Mouse (Mus musculus) intestine, embryonic 14.5 days (tissue): ENCODE results near the gene Wfdc2. TPM values are rescaled to one million over a fixed set of nuclear protein-coding genes. Genes with fewer than 3 reads are reported as not detected.

ENCODE experiments used
- ATAC-seq: fragments of 200-750 bp; cut with Nextera tagmentation; replicated peaks from 2 replicates; pipeline ENCODE4 v1.8.0; 2017; ENCODE audit warnings: low read depth, moderate number of reproducible peaks, moderate TSS enrichment, moderate library complexity; ENCODE audit not compliant: low FRiP score, low TSS enrichment
- DNase-seq: peaks from one replicate; pipeline ENCODE4 v3.0.0-alpha.2; 2018; ENCODE audit warnings: low spot score
- H3K27ac ChIP-seq: fragments of 300-500 bp; sonication (generic); 2 replicates; pipeline ENCODE4 v1.5.1; 2014; ENCODE audit warnings: low read depth, mild to moderate bottlenecking, control low read depth
- H3K27me3 ChIP-seq: fragments of 300-500 bp; sonication (generic); replicated peaks from 2 replicates; pipeline ENCODE4 v1.6.1; 2014; ENCODE audit warnings: low read length, control low read depth; ENCODE audit not compliant: control insufficient read depth, insufficient read depth
- H3K36me3 ChIP-seq: fragments of 300-500 bp; sonication (generic); 2 replicates; pipeline ENCODE4 v1.6.1; 2014; ENCODE audit warnings: low read length, control low read depth; ENCODE audit not compliant: control insufficient read depth, insufficient read depth
- H3K4me1 ChIP-seq: fragments of 300-500 bp; sonication (generic); replicated peaks from 2 replicates; pipeline ENCODE4 v1.6.1; 2014; ENCODE audit warnings: low read length, control low read depth, mixed read lengths; ENCODE audit not compliant: control insufficient read depth, insufficient read depth
- H3K4me2 ChIP-seq: fragments of 300-500 bp; sonication (generic); 2 replicates; pipeline ENCODE4 v1.6.1; 2014; ENCODE audit warnings: low read length
- H3K4me3 ChIP-seq: fragments of 300-500 bp; sonication (generic); 2 replicates; pipeline ENCODE4 v1.5.1; 2014; ENCODE audit warnings: low read depth, low read length, control low read depth, mixed read lengths
- H3K9ac ChIP-seq: fragments of 300-500 bp; sonication (generic); 2 replicates; pipeline ENCODE4 v1.6.1; 2014; ENCODE audit warnings: mild to moderate bottlenecking, low read length
- H3K9me3 ChIP-seq: fragments of 300-500 bp; sonication (generic); 2 replicates; pipeline ENCODE4 v1.6.1; 2016; ENCODE audit warnings: low read length, control low read depth; ENCODE audit not compliant: control insufficient read depth
- WGBS: fragments of 180-500 bp; shearing (Covaris S2); extraction: QIAGEN DNeasy Blood & Tissue Kit; methylation state at CpG from one replicate; pipeline ENCODE4 v1.1.7; 2014; 5-methylcytosine and 5-hydroxymethylcytosine counted together
- polyA plus RNA-seq: library from polyadenylated mRNA; unstranded; fragments of >200 nt; fragmentation: Nextera tagmentation; extraction: Ambion mirVana; gene quantifications from 2 replicates; pipeline ENCODE4 v1.2.1, GENCODE M21; 2014

Wfdc2 gene
- polyA plus RNA-seq, 1 experiment from 2014 or later = 79.5 TPM

GRCm38 (mm10) chr2:164615386-164615785 is 53.2 kb downstream of the Wfdc2 start:
- 93% methylated on average over 3 of the region's 3 CpGs for WGBS
- Histone ChIP-seq H3K4me3 (no peak overlapping the region), H3K9ac (no peak overlapping the region), H3K27me3 (no peaks in the 10 kb centered on the region), H3K4me2 (no peak overlapping the region), H3K9me3 (no peaks in the 10 kb centered on the region), H3K27ac (no peak overlapping the region), H3K4me1 (no peaks in the 10 kb centered on the region), H3K36me3 (no peaks in the 10 kb centered on the region)
- no peak for DNase-seq
- no peak for ATAC-seq

Other genes starting within 250 kb of the Wfdc2 start
- not detected in 2 replicates for gene Svs6, start 245.7 kb upstream of the Wfdc2 start, polyA plus RNA-seq
- 0.31 TPM in 1 of 2 replicates, not detected in the other for gene Svs5, start 229.7 kb upstream of the Wfdc2 start, polyA plus RNA-seq
- 0.32 TPM in 1 of 2 replicates, not detected in the other for gene Slpi, start 173.3 kb upstream of the Wfdc2 start, polyA plus RNA-seq
- gene Rbpjl, start 159.3 kb upstream of the Wfdc2 start, polyA plus RNA-seq = 0.07 and 10.4 TPM in 2 replicates
- gene Matn4, start 157.3 kb upstream of the Wfdc2 start, polyA plus RNA-seq = 1.7 and 1.9 TPM in 2 replicates
- 104 and 110 TPM in 2 replicates for gene Sdc4, start 118.5 kb upstream of the Wfdc2 start, polyA plus RNA-seq
- gene Sys1, start 105.4 kb upstream of the Wfdc2 start, polyA plus RNA-seq = 65.2 and 67.2 TPM in 2 replicates
- gene Gm20458, start 101.4 kb upstream of the Wfdc2 start, polyA plus RNA-seq = 11.6 and 17.4 TPM in 2 replicates
- gene Trp53tg5, start 88.7 kb upstream of the Wfdc2 start, polyA plus RNA-seq = not detected in 2 replicates
- 9.4 and 12.5 TPM in 2 replicates for gene Dbndd2, start 76.3 kb upstream of the Wfdc2 start, polyA plus RNA-seq
- gene Pigt, start 64.9 kb upstream of the Wfdc2 start, polyA plus RNA-seq = 72.4 and 79.7 TPM in 2 replicates
- gene Spint3, start 11.0 kb downstream of the Wfdc2 start, polyA plus RNA-seq = not detected in 2 replicates
- gene Wfdc6a, start 23.0 kb downstream of the Wfdc2 start, polyA plus RNA-seq = 1.5 and 3.2 TPM in 2 replicates
- gene Eppin, start 31.2 kb downstream of the Wfdc2 start, polyA plus RNA-seq = not detected in 2 replicates
- gene Wfdc6b, start 51.1 kb downstream of the Wfdc2 start, polyA plus RNA-seq = not detected in 2 replicates
- gene Wfdc8, start 51.2 kb downstream of the Wfdc2 start, polyA plus RNA-seq = not detected in 2 replicates
- not detected in 2 replicates for gene Wfdc16, start 76.4 kb downstream of the Wfdc2 start, polyA plus RNA-seq
- gene Wfdc10, start 93.6 kb downstream of the Wfdc2 start, polyA plus RNA-seq = 1.2 TPM in 1 of 2 replicates, not detected in the other
- gene Wfdc9, start 94.2 kb downstream of the Wfdc2 start, polyA plus RNA-seq = not detected in 2 replicates
- not detected in 2 replicates for gene Wfdc11, start 111.7 kb downstream of the Wfdc2 start, polyA plus RNA-seq
- gene Wfdc13, start 122.7 kb downstream of the Wfdc2 start, polyA plus RNA-seq = 0.28 TPM in 2 replicates
- not detected in 2 replicates for gene Spint4, start 136.1 kb downstream of the Wfdc2 start, polyA plus RNA-seq
- gene Spint5, start 152.9 kb downstream of the Wfdc2 start, polyA plus RNA-seq = not detected in 2 replicates
- 2.0 and 2.6 TPM in 2 replicates for gene Wfdc3, start 183.5 kb downstream of the Wfdc2 start, polyA plus RNA-seq
- 66.4 and 67.0 TPM in 2 replicates for gene Dnttip1, start 183.6 kb downstream of the Wfdc2 start, polyA plus RNA-seq
- 462 and 476 TPM in 2 replicates for gene Ube2c, start 207.5 kb downstream of the Wfdc2 start, polyA plus RNA-seq
- gene Tnnc2, start 217.6 kb downstream of the Wfdc2 start, polyA plus RNA-seq = 0.69 and 1.3 TPM in 2 replicates
- 20.5 and 21.3 TPM in 2 replicates for gene Snx21, start 223.4 kb downstream of the Wfdc2 start, polyA plus RNA-seq
- gene Acot8, start 242.5 kb downstream of the Wfdc2 start, polyA plus RNA-seq = 19.2 and 19.6 TPM in 2 replicates
- 8.9 and 11.4 TPM in 2 replicates for gene Zswim3, start 242.7 kb downstream of the Wfdc2 start, polyA plus RNA-seq